Mouse (Mus musculus) embryonic facial prominence, embryonic 13.5 days (tissue): ENCODE data around the gene Arhgdia. TPM values are rescaled to one million over a fixed set of nuclear protein-coding genes. Genes with fewer than 3 reads are reported as not detected.

Source experiments
- ATAC-seq: fragments of 200-750 bp; cut with Nextera tagmentation; 2 replicates; pipeline ENCODE4 v1.8.0; 2017; ENCODE audit warnings: low read depth; ENCODE audit not compliant: insufficient number of reproducible peaks, insufficient read depth, low FRiP score, low TSS enrichment
- H3K27ac ChIP-seq: fragments of 300-500 bp; sonication (generic); 2 replicates; pipeline ENCODE4 v1.5.1; 2015; ENCODE audit warnings: moderate library complexity, mild to moderate bottlenecking, inconsistent platforms
- H3K27me3 ChIP-seq: fragments of 300-500 bp; sonication (generic); 2 replicates; pipeline ENCODE4 v1.6.1; 2015; ENCODE audit warnings: mild to moderate bottlenecking, inconsistent platforms
- H3K36me3 ChIP-seq: fragments of 300-500 bp; sonication (generic); 2 replicates; pipeline ENCODE4 v1.6.1; 2015; ENCODE audit warnings: mild to moderate bottlenecking, inconsistent platforms
- H3K4me1 ChIP-seq: fragments of 300-500 bp; sonication (generic); 2 replicates; pipeline ENCODE4 v1.6.1; 2015; ENCODE audit warnings: inconsistent platforms
- H3K4me2 ChIP-seq: fragments of 300-500 bp; sonication (generic); 2 replicates; pipeline ENCODE4 v1.6.1; 2015; ENCODE audit warnings: moderate library complexity, mild to moderate bottlenecking, inconsistent platforms
- H3K4me3 ChIP-seq: fragments of 300-500 bp; sonication (generic); 2 replicates; pipeline ENCODE4 v1.5.1; 2015; ENCODE audit warnings: mild to moderate bottlenecking, inconsistent platforms
- H3K9ac ChIP-seq: fragments of 300-500 bp; sonication (generic); 2 replicates; pipeline ENCODE4 v1.6.1; 2015; ENCODE audit warnings: mild to moderate bottlenecking, inconsistent platforms
- H3K9me3 ChIP-seq: fragments of 300-500 bp; sonication (generic); 2 replicates; pipeline ENCODE4 v1.6.1; 2016; ENCODE audit warnings: inconsistent platforms
- WGBS: fragments of 180-500 bp; shearing (Covaris S2); methylation state at CpG from one replicate; pipeline ENCODE4 v1.1.7; 2015; ENCODE audit warnings: mixed read lengths; 5-methylcytosine and 5-hydroxymethylcytosine counted together
- polyA plus RNA-seq: library from polyadenylated mRNA; unstranded; fragments of >200 nt; fragmentation: Nextera tagmentation; extraction: Ambion mirVana; gene quantifications from 2 replicates; pipeline ENCODE4 v1.2.1, GENCODE M21; 2015

Arhgdia gene
- polyA plus RNA-seq, 1 experiment from 2014 or later: 580 TPM

DNA sequence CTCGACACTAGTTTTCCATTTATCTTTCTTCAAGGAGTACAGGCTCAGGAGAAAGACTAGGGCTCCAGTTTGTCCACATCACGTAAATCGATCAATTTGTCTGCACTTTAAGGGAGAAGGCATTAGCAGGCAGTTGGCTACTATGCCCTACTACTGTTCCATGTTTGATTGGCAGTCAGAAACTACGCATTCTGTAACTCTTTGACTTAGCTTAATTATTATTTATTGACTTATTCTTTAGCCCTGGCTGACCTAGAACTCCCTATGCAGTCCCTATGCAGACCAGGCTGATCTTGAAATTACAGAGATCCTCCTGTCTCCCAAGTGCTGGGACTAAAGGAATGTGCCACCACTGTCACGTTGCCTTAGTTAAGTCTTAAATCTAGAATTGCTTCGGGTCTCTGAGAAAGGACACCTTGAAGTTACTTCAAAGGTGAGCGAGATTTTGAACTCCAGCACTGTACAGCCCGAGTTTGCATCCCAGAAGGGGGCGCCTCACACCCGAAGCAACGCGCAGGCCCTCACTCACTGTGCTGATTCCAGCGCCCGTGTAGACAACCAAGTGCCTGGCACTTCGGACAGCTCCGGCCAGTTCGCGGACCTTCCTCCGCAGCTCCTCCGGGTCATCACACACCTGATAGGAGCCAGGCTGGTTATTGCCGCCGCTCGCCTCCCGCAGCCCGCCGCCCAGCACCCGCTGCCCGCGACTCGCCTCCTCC, 42.7 kb upstream of the Arhgdia start:
- Histone ChIP-seq H3K4me1 (peaks cover 17% of the 10 kb centered on the region), H3K36me3 (peaks cover 60% of the 10 kb centered on the region), H3K27ac (peak overlapping the region; percentile 71), H3K9ac (peak overlapping the region; percentile 85), H3K27me3 (no peaks in the 10 kb centered on the region), H3K4me2 (peak overlapping the region; percentile 99), H3K9me3 (no peaks in the 10 kb centered on the region), H3K4me3 (peak overlapping the region; percentile 99)
- no peak for ATAC-seq
- 12% methylated on average over 30 of the region's 30 CpGs for WGBS

DNA sequence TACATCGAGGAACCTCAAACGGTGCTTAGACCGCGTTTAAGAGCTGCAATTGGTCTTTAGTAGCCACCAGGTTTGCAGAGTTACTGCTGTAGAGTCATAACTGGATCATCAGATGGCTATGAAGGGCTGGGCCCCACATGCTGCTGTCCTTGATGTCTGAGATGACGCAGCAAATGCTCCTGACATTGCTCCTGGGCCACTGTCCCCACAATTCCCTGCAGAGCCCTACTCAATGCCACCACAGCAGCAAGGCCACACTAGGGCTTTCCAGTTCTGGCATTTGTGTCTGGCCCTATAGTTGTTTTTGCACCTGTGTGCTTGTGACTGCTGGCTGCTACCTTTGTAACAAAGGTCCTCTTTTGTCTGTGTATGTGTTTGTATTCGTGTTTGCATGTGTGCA, 41.4 kb upstream of the Arhgdia start:
- H3K27me3 ChIP-seq: no peaks in the 10 kb centered on the region
- H3K4me3 ChIP-seq: no peak overlapping the region
- peaks cover 17% of the 10 kb centered on the region for H3K4me1 ChIP-seq
- H3K27ac ChIP-seq: no peak overlapping the region
- no peaks in the 10 kb centered on the region for H3K9me3 ChIP-seq
- no peak overlapping the region for H3K9ac ChIP-seq
- 91% methylated on average over 6 of the region's 6 CpGs for WGBS
- peaks cover 64% of the 10 kb centered on the region for H3K36me3 ChIP-seq
- ATAC-seq: no peak
- H3K4me2 ChIP-seq: no peak overlapping the region

DNA sequence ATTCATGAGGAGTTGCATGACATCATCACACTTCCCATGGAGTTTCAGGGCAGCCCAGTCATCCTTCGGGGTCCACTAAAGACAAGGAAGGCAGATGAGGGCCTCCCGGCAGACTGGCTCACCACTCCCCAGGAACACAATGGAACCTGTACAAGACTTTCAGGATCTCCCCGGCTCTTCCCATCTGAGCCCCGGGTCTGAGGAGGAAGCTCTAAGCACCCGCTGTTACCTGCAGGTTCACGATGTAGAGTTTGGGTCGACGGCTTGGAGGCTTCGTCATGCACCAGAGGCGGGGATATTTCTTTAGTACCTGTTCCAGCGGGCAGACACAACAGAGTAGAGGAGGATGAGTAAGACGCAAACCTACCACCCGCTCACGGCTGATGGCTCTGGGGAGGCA, 38.8 kb upstream of the Arhgdia start:
- peaks cover 52% of the 10 kb centered on the region for H3K36me3 ChIP-seq

DNA sequence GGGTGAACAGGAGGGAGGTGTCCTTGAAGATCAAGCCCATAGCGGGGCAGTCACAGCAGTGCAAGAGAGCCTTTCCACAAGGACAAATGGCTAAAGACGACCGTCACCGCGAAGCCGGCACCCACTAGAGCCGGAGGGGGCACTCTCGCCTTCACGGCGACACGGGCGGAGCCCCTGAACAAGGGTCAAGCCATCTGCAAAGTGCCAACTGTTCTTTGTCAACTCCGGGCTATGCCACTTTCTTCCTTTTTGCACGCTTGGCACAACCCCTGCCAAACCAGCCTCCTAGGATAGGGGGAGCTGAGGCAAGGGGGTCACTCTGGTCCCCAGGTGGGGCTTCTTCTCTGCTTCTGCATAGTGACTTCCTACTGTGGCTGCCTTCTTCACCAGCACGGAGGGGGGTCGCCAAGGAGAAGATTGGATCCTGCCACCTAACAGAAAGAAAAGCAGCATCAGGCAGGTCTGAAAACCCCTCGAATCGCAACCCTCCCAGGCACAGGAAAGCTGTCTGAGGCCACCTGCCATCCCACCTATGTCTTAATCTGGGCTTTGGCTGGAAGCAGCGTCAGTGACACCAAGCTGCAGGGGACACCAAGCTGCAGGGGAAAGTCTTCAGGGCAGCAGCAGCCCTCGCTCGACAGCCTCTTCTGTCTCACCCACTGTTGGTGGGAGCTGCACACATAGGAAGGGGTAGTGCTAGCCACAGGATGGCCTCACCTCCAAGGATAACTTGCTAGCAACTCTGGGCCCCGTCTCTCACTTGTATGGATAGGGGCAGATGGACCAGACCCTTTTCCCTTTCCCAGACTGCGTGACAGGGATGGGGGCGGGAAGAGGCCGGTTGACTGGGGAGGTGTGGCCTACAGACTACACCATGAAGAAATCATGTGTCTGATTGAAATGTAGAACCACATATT, 37.5 kb upstream of the Arhgdia start:
- Histone ChIP-seq H3K27me3 (no peaks in the 10 kb centered on the region), H3K27ac (no peak overlapping the region), H3K4me3 (peak overlapping the region; percentile 86; the same call in 1 of the 2 replicates), H3K36me3 (peaks cover 62% of the 10 kb centered on the region), H3K9me3 (no peaks in the 10 kb centered on the region), H3K4me2 (no peak overlapping the region), H3K4me1 (peaks cover 20% of the 10 kb centered on the region), H3K9ac (no peak overlapping the region)
- 93% methylated on average over 25 of the region's 25 CpGs for WGBS
- no peak for ATAC-seq

More for the DNA sequence above, 38.8 kb upstream of the Arhgdia start:
- no peak for ATAC-seq
- H3K4me3 ChIP-seq: no peak overlapping the region
- peaks cover 26% of the 10 kb centered on the region for H3K4me1 ChIP-seq
- no peaks in the 10 kb centered on the region for H3K27me3 ChIP-seq
- no peaks in the 10 kb centered on the region for H3K9me3 ChIP-seq
- H3K4me2 ChIP-seq: no peak overlapping the region
- no peak overlapping the region for H3K27ac ChIP-seq
- WGBS: 91% methylated on average over 14 of the region's 14 CpGs
- no peak overlapping the region for H3K9ac ChIP-seq

DNA sequence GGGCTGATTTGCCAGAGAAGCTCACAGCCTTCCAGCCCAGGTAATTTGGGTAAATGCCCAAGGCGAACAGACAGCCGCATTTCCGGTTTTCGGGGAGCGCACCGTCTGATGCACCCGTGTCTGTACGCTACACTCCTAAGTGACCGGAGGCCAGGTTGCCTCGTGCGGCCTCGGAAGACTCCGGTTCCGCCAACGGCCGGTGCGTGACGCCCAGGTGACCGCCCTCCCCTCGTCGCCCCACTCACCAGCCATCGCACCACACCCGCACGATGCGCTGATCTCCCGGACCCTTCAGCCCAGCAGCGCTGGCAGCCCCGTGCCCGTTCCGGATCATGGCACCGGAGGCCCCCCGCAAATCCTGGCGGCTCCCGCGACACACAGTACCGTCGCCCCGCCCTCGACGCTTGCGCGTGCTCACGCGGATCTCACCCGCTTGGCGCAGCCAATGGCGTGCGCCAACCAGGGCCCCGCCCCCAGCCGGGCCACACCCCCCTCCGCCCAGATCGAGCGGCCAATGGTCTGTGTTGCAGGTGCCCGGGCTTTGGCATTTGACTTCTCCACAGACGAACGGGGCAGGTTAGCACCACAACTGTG, 36.2 kb upstream of the Arhgdia start, which contains the start of gene Pcyt2:
Gene Pcyt2 (minus strand): TSS at position 418 of the 594 bp plus-strand sequence.
- peak; percentile 89 for ATAC-seq
- Histone ChIP-seq H3K4me1 (peaks cover 17% of the 10 kb centered on the region), H3K36me3 (peaks cover 67% of the 10 kb centered on the region), H3K4me3 (peak within 1 kb of the TSS; percentile 86), H3K9ac (peak within 1 kb of the TSS; percentile 88), H3K27ac (peak within 1 kb of the TSS; percentile 75), H3K27me3 (no peaks in the 10 kb centered on the region), H3K4me2 (peak within 1 kb of the TSS; percentile 78), H3K9me3 (no peaks in the 10 kb centered on the region)
- under 1% methylated on average over 56 of the region's 56 CpGs for WGBS

DNA sequence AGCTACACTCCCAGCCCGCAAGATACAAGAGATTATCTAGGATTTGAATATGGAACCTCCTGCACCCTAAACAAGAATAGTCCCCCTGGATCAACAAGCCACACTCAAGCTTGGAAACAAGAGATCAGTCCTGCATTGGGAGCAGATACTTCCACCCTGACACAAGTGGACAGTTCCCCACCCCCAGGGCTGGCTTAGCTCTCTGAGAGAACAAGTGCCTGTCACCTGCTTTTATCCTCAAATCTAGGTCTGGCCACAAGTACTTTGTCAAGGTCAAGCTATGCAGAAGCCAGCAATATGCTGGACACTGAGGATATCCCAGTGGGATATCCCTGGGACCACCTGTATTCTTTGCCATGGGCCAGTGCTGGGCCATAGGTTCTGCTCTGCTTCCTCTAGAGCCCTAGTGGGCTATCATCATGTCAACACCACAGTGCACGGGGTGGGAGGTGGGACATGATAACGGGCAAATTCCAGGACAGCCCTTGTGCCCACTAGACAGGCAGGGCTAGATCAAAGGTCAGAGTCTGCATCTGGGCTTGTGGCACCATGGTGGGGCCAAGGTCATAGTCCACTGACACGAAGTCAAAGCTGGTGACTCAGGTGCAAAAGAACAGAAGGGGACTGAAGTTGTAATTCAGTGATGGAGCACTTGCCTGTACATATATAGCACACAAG, 35.3 kb upstream of the Arhgdia start:
- Histone ChIP-seq H3K27me3 (no peaks in the 10 kb centered on the region), H3K4me2 (peak overlapping the region; percentile 78), H3K4me3 (peak overlapping the region; percentile 86), H3K27ac (peak overlapping the region; percentile 75; the same call in 1 of the 2 replicates), H3K9ac (peak overlapping the region; percentile 88), H3K36me3 (peaks cover 68% of the 10 kb centered on the region), H3K9me3 (no peaks in the 10 kb centered on the region), H3K4me1 (peaks cover 17% of the 10 kb centered on the region)
- no peak for ATAC-seq
- 56% methylated on average over 4 of the region's 4 CpGs for WGBS

DNA sequence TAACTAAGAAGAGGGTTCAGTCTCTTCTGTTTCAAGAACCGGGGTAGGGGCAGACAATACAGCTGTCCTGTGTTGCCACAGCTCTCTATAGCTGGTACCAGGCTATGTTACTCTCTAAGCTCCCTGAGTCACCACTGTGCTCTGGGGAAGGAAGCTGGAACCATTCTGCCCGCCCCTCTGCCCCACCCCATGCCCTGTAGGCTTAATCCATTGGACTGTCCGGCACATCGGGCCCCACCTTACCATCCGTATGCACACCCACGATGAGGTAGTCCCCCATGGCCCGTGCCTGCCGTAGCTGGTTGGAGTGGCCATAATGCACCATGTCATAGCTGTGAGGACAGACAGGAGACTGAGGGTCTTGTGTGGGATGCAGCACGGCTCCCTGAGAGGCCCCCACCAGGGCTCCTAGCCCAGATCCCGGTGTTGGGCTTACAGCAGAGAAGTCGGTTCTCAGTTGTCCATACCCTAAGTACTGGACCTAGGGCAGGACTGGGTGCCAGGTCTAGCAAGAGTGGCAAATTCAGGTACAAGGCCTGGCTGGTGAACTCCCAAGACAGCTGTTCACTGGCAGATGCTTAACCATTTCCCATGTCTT, 34.3 kb upstream of the Arhgdia start:
- Histone ChIP-seq H3K4me2 (no peak overlapping the region), H3K36me3 (peaks cover 69% of the 10 kb centered on the region), H3K4me1 (peaks cover 17% of the 10 kb centered on the region), H3K27ac (no peak overlapping the region), H3K27me3 (no peaks in the 10 kb centered on the region), H3K9me3 (no peaks in the 10 kb centered on the region), H3K9ac (0 out of 2 replicates have a peak overlapping the region, but pooled peaks have one; percentile 23), H3K4me3 (no peak overlapping the region; the same call in 1 of the 2 replicates)
- ATAC-seq: no peak
- WGBS: 90% methylated on average over 11 of the region's 11 CpGs

DNA sequence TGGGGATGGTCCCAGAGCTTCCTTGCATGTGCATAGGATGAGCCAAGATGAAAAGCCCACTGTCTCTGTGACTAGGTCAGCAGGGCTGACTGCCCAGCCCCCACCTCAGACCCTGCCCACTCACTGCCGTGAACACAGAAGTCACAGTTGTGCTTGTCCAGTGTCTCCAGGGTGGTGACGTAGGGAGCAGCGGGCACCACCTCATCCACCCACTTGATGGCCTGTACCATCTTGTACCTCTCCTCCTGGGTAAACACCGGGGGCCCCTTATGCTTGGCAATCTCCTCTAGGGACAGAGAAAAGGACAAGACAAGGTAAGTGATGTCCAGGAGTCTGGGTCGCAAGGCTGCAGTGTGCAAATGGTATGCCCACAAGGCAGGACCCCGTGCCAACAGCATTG, 33.7 kb upstream of the Arhgdia start:
- H3K4me1 ChIP-seq: peaks cover 17% of the 10 kb centered on the region
- H3K27me3 ChIP-seq: no peaks in the 10 kb centered on the region
- no peak overlapping the region for H3K4me3 ChIP-seq
- ATAC-seq: no peak
- no peak overlapping the region for H3K27ac ChIP-seq
- peaks cover 69% of the 10 kb centered on the region for H3K36me3 ChIP-seq
- H3K9me3 ChIP-seq: no peaks in the 10 kb centered on the region
- no peak overlapping the region for H3K4me2 ChIP-seq
- WGBS: 95% methylated on average over 6 of the region's 6 CpGs
- H3K9ac ChIP-seq: no peak overlapping the region

DNA sequence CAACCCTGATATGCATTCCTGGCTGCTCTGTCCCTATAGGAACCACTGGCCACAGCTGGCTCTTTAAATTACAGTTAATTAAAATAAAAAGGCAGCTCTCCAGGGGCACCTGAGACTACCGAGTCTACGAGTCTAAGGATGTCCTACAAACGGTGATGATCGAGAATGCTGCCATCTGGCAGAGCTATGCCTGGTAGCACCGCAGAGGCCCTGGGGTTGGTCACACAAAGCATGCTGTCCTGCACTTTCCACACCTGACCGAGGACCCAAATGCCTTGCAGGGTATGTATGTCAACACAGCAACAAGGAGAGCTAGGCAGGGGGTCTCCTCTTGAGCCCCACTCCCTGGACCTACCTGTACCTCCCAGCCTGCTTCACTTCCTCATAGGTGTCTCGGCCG, 32.6 kb upstream of the Arhgdia start:
- Histone ChIP-seq H3K27me3 (peaks cover 4% of the 10 kb centered on the region), H3K36me3 (peaks cover 64% of the 10 kb centered on the region), H3K4me1 (peaks cover 21% of the 10 kb centered on the region), H3K9ac (no peak overlapping the region; the same call in 1 of the 2 replicates), H3K4me3 (no peak overlapping the region), H3K4me2 (no peak overlapping the region), H3K9me3 (no peaks in the 10 kb centered on the region), H3K27ac (no peak overlapping the region)
- ATAC-seq: no peak
- WGBS: 88% methylated on average over 8 of the region's 8 CpGs

DNA sequence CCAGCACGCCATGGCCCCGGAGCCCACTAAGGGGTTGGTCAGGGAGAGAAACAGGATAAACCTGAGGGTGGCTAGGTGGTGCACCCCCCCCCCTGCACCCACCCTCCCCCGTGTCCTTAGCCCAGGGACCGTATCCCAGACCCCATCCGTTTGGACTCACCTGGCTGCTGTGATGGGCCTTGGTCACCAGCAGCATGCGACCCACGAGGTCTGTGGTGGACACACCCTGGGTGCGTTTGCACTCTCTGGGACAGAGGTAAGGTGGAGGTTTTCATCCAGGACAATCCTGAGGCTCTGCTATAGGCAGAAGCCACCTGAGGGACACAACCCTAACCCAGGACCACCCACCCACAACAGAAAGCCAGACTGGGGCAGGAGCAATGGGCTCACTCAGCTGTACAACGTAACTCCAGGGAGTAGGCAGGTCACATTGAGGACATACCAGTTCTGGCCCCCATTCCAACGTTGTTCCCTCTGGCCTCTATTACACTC, 32.1 kb upstream of the Arhgdia start:
- 86% methylated on average over 10 of the region's 10 CpGs for WGBS
- peaks cover 26% of the 10 kb centered on the region for H3K4me1 ChIP-seq
- H3K9ac ChIP-seq: no peak overlapping the region
- no peak for ATAC-seq
- no peak overlapping the region for H3K4me3 ChIP-seq
- no peaks in the 10 kb centered on the region for H3K9me3 ChIP-seq
- peaks cover 59% of the 10 kb centered on the region for H3K36me3 ChIP-seq
- no peak overlapping the region for H3K4me2 ChIP-seq
- H3K27ac ChIP-seq: no peak overlapping the region
- peaks cover 9% of the 10 kb centered on the region for H3K27me3 ChIP-seq
